Mouse (Mus musculus) MN1 (cell line): ENCODE results near the gene Dcaf8.
"Not testable (repeated sequence)": the region's sequence is repeated elsewhere in the genome, so short reads cannot be mapped to it uniquely, and the experiment has no call there.

Experiments
- DNase-seq: peaks from one replicate; pipeline ENCODE4 v3.0.0-alpha.2; 2016; ENCODE audit warnings: low spot score

Dcaf8 gene

DNA sequence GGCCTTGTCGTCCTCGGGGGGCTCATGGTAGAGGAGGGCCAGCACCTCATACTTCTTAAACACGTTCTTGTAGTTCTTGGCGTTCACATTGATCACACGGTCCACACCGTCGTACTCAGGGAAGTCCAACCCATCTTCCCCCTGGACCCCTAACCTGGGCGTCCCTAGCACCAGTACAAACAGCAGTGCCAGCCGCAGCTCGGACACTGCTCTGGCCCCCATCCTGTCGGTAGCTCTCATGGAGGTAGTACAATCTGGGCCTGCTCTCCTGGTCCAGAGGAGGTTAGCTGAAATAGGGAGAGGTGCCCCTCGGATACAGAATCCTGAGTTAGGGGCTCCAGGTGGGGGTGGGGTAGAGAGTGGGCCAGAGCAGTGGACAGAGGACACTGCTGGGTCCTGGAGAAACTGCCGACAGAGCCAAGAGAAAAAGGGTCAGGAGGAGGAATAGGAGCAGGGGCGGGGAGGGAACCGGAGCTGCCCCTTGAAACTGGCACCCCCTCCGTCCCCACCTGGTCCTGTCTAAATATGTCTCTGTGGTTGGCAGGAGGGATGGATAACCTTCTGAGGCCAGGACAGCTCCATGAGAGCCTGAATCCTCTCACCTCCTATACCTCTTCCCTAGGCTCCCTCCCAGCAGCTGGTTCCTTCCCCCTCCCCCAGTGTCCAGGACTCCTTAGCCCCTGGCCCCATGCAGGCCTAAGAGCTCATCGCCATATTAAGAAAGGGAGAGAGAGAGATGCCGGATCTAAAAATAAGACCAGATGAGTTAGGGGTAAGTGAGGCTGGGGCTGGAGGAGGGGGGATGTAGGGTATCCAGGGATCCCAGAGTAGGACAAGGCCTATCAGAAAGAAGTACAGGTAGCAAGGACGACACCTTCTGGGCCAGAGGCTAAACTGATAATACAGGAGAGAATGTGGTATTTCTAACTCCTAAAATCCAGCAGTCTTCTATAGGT lies 71.8 kb downstream of the Dcaf8 start, which contains the start of gene Casq1:
Casq1 (minus strand) TSS at position 418 of the 956 bp plus-strand sequence.
- DNase-seq, result no peak

DNA sequence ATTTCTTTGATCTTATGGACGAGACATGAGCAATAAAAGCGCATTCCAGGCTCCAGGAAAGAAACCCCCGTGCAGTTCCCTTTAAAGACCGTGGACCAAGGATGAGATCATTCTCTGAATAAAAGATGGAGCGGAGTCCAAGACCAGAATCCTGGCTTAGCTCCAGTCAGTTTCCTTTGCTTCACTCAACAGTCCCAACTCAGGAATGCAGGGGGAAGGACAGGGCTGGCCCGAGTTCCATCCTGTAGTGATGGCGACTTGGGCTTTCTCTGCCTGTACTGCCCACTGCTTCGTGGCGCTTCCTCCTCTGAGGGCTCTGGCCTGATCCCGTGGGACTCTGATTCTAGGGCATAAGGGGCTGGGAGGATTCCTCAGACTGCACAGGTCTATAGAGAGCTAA lies 72.5 kb downstream of the Dcaf8 start:
- DNase-seq, result no peak

DNA sequence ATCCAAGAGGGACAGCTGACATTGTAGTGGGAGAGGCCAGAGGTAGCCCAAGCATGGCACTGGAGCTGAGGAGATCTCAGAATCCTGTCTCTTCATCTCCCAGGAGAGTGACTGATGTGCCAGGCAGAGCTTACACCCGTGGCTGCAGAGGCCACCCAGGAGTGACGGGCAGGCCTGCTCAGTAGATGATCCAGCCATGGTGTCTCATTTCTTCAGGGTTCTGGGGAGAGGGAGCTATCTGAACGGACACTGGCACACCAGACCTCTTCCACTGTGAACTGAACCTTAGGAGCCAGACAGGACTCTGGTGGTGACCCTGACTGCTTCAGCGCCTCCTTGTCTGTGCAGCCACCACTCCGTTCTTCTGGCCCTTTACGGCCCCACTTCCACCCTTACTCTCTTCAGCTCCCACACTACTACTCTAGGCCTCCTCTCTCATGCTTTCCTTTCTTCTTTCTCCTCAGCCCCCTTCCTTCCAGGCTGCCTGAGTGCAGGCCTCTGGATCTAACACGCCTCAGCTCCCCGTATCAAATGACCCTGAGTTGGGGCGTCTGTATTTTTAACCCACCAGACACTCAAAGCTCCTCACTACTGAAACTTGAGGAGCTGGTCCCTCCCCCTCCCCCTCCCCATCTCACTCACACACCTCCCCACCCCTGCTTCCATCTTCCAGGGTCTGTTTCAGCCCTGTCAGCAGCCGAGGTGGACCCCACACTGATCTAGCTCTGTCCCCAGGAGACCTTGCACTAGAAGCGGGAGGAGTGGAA lies 73.6 kb downstream of the Dcaf8 start:
- DNase-seq, result no peak

DNA sequence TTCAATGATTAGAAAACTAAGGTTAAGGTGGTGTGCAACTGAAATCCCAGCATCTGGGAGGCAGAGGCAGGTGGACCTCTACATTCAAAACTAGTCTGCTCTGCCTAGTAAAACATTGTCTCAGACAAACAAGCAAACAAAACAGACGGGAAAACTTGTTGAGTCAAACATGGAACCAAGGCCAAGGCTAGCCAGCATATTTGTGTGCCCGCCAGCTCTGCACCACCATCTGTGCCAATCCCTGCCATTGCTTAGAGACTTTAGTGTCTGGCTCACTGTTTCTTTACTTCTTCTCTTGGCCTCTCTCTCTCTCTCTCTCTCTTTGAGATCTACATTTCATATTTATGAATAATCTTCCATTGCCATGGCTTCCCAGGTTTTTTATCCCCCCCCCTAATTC lies 80.3 kb downstream of the Dcaf8 start:
- DNase-seq, result no peak

DNA sequence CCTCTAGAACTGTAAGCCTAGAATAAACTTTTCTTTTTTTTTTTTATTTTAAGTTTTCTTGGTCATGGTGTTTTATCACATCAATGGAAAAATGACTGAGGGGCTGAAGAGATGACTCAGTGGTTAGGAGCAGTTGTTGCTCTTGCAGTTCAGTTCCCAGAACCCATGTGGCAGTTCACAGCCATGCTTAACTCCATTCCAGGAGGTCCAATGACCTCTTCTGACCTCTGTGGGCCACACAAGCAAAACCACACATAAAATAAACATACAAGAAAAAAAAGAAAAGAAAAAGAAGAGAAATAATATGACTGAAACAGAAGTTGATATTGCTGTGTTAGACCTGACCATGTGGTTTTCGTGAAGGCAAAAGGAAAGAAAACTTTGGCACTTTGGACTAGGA lies 81.3 kb downstream of the Dcaf8 start:
- DNase-seq, result no peak

DNA sequence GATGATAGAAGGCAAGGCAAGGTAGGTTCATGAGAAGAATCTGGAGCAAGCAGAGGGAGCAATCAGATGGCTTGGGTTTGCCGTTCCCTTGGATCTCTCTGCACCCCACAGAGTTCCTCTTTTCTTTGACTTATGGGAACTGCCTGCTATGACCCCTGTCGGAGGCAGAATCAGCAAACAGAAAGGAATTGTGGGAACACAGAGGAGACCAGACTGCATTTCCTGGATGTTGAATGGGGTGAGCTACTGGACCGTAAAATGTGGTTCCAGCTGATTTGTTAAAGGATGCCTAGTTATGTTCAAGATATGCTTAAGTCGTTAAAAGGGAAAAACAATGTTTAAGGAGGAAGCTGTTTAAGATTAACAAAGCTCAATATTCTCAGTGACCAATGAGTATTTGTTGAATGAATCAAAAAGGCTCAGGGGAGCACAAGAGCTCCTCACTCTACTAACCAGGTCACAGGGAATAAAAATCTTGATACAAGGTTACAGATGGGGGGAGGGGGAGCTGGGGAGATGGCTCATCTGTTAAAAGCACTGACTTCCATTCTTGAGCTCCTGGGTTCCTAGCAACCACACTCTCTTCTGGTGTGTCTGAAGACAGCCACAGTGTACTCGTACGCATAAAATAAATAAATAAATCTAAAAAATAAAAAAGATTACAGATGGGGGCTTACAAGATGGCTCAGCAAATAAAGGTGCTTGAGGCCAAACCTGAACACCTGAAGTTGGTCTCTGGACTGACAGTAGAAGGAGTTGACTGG lies 93.2 kb downstream of the Dcaf8 start:
- DNase-seq, result no peak

DNA sequence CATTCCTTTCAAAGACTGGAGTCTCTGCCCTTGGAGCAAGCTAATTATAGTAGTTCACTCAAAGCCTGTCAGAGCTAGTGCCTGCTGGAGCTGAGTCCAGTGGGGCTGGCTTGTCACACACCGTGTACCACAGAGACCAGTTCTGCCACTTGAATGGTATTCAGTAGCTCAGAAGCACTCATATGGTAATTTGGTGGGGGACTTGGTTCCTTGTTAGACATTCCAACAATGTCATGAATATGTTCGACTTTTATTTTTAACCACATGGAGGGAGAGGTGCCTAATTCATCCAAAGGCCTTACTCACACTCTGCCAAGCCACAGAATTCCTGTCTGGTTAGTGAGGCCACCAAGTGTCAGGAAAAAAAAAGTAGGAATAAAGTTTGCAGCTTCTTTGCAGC lies 94.5 kb downstream of the Dcaf8 start:
- DNase-seq, result no peak

DNA sequence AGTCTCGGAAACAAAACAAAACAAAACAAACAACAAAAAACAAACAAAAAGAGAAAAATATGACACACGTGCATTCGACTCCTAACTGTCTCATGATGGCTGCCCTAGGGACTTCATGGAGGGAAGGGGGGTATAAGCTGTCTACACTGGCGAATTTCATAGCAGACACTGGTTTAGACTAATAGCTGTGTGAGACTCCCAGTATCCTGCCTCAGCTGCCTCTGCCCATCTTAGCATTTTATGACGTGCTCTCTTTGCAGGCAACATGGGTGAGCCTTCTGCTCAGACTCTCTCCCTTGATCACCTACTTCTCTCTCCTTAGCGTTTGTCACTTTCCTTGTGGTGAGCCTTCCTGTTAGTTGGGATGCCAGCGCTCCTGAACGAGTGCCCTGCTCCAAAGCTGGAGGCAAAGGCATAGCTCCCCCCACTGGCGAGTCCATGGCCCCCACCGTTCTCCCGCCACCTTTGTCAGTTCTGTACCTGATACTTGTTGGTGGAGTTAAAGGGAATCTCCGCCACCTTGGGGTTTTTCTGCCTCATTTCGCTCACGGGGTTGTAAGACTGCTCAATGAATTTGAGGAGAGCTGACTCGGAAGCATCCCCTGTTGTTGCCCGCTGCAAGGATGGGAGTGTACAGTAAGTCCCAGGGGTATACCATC lies 95.8 kb downstream of the Dcaf8 start:
- no peak for DNase-seq

DNA sequence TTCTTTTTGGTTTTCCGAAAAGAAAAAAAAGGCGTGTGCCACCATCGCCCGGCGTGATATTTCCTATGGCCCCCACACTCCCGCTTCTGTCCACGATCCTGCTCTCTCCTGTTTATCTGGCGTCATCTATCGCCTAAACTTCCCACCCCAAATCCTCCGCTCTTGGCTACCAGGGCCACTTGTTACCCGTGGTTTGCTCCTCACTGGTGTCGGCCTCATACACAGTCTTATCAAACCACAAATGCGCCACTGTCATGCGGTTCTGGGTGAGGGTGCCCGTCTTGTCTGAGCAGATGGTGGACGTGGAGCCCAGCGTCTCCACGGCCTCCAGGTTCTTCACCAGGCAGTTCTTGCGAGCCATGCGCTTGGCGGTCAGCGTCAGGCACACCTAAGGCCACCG lies 96.8 kb downstream of the Dcaf8 start:
- not testable (repeated sequence) for DNase-seq
